Mouse (Mus musculus) stomach, embryonic 15.5 days (tissue): ENCODE data around the gene Itga11. TPM values are rescaled to one million over a fixed set of nuclear protein-coding genes. Genes with fewer than 3 reads are reported as not detected.

Source experiments
- ATAC-seq: fragments of 200-750 bp; cut with Nextera tagmentation; 2 replicates; pipeline ENCODE4 v1.8.0; 2017; ENCODE audit warnings: low read depth, moderate number of reproducible peaks, moderate TSS enrichment; ENCODE audit not compliant: insufficient read depth, low FRiP score
- H3K27ac ChIP-seq: fragments of 300-500 bp; sonication (generic); 2 replicates; pipeline ENCODE4 v1.5.1; 2015; ENCODE audit warnings: mild to moderate bottlenecking, inconsistent platforms
- H3K27me3 ChIP-seq: fragments of 300-500 bp; sonication (generic); replicated peaks from 2 replicates; pipeline ENCODE4 v1.6.1; 2015; ENCODE audit warnings: inconsistent platforms
- H3K36me3 ChIP-seq: fragments of 300-500 bp; sonication (generic); 2 replicates; pipeline ENCODE4 v1.6.1; 2015; ENCODE audit warnings: inconsistent platforms
- H3K4me1 ChIP-seq: fragments of 300-500 bp; sonication (generic); 2 replicates; pipeline ENCODE4 v1.6.1; 2015; ENCODE audit warnings: inconsistent platforms
- H3K4me2 ChIP-seq: fragments of 300-500 bp; sonication (generic); 2 replicates; pipeline ENCODE4 v1.6.1; 2015; ENCODE audit warnings: mild to moderate bottlenecking, inconsistent platforms
- H3K4me3 ChIP-seq: fragments of 300-500 bp; sonication (generic); replicated peaks from 2 replicates; pipeline ENCODE4 v1.5.1; 2015; ENCODE audit warnings: inconsistent platforms
- H3K9ac ChIP-seq: fragments of 300-500 bp; sonication (generic); 2 replicates; pipeline ENCODE4 v1.6.1; 2015; ENCODE audit warnings: inconsistent platforms
- H3K9me3 ChIP-seq: fragments of 300-500 bp; sonication (generic); 2 replicates; pipeline ENCODE4 v1.6.1; 2016; ENCODE audit warnings: inconsistent platforms
- WGBS: fragments of 180-500 bp; shearing (Covaris S2); methylation state at CpG from one replicate; pipeline ENCODE4 v1.1.7; 2015; 5-methylcytosine and 5-hydroxymethylcytosine counted together
- polyA plus RNA-seq: library from polyadenylated mRNA; unstranded; fragments of >200 nt; fragmentation: Nextera tagmentation; extraction: Ambion mirVana; gene quantifications from 2 replicates; pipeline ENCODE4 v1.2.1, GENCODE M21; 2015

Itga11 gene
- 1.4 and 2.2 TPM in 2 replicates for polyA plus RNA-seq

DNA sequence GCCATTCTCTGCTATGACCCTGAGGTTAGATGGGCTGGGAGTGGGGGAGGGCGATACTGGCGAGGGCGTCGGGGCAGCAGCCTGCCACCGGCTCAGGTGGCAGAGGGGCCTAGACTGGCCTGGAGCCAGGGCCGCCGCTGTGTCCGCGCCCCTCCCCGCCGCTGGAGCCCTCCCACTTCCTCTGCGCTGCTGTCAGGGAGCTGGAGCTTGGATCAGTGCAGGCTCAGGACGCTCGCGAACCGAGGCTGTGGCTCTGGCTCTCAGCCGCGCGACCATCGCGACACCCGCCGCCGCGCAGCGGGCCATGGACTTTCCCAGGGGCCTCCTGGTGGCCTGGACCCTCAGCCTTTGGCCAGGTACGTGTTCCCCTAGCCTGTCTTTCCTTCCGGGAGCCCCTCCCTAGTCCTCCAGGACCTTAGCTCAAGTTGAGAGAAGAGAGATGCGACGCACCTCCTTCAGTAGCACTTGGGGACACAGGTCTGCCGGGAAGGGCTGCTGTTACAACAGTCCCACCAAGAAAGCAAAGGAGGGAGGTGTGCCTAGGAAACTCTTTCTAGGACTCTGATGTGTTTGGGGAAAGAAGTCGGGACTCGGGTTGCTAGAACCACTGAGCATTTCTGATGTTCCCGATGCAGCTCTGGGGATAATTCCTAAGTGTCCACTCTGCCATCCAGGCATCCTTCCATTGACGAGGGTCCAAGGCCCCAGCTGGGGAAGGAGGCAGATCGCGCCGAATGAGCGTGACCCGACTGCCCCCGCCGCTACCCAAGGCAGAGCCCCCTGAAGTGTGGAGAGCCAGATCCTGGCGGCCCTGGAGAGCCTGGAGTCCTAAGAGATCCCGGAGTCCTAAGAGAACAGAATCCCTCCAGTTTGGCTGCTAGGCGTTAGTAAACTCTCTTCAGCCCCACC, at the start of gene Itga11:
Gene Itga11, plus strand, starts transcription at position 186 of the 909 bp plus-strand sequence.
- ATAC-seq, result no peak
- H3K27me3 ChIP-seq, result peaks cover 30% of the 10 kb centered on the region
- WGBS, result 1% methylated on average over 45 of the region's 45 CpGs

DNA sequence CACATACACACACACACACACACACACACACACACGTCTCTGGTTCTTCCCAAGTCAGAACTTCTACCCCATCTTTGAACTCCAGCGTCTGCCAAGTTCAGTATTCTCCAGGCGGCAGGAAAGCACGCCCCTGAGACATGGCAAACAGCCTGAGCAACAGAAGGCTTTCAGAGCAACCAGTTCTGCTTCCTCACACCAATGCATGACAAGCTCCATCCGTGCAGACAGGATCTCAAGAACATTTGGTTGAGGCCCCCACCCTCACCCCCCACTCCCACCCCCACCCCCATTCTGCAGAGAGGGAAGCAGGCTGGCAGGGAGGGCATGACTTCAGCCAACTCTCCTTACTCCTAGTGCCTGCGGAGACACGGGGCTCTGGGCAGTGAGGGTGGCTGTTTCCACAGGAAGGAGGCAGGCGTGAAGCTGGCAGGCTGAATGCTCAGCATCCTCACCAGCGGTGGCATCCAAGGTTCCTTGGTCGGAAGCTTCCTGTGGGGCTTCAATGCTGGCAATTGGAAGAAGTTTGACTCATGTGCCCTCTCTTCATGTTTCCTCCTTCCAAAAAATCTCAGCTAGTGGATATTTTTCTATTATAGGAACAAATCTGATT, 46.9 kb upstream of the Itga11 start:
- Histone ChIP-seq H3K4me1 (no peaks in the 10 kb centered on the region), H3K27ac (no peak overlapping the region), H3K4me3 (no peak overlapping the region), H3K27me3 (no peaks in the 10 kb centered on the region), H3K36me3 (no peaks in the 10 kb centered on the region), H3K9me3 (no peaks in the 10 kb centered on the region), H3K4me2 (no peak overlapping the region), H3K9ac (no peak overlapping the region)
- WGBS, result 78% methylated on average over 10 of the region's 10 CpGs
- ATAC-seq, result no peak

More for the DNA sequence above, at the start of gene Itga11:
- Histone ChIP-seq H3K4me2 (peak within 1 kb of the TSS; percentile 95), H3K36me3 (no peaks in the 10 kb centered on the region), H3K27ac (no peak within 1 kb of the TSS), H3K9ac (no peak within 1 kb of the TSS; the same call in 1 of the 2 replicates), H3K9me3 (no peaks in the 10 kb centered on the region), H3K4me3 (peak within 1 kb of the TSS; percentile 46), H3K4me1 (peaks cover 16% of the 10 kb centered on the region)

DNA sequence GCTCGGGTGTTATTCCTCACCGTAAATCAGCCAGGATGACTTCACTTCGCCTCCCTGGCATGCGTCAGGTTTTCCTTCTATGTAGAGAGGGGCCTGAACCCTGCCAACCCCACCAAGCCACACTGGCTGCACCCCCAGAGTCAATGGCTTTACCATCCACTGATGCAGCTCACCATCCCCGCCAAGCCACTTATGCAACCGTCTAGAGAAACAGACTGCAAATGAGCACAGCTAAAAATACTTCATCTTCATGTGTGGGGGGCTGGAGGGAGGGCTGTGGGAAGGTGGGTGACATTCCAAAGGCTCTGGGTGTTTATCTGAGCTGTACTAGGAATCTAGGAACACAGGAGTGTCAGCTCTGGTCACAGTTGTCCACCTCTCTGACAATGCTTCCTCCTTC, 45.2 kb upstream of the Itga11 start:
- no peaks in the 10 kb centered on the region for H3K36me3 ChIP-seq
- H3K27ac ChIP-seq, result no peak overlapping the region
- no peak overlapping the region for H3K4me3 ChIP-seq
- no peaks in the 10 kb centered on the region for H3K4me1 ChIP-seq
- H3K9me3 ChIP-seq, result no peaks in the 10 kb centered on the region
- no peak overlapping the region for H3K9ac ChIP-seq
- no peak for ATAC-seq
- no peak overlapping the region for H3K4me2 ChIP-seq
- no peaks in the 10 kb centered on the region for H3K27me3 ChIP-seq
- WGBS, result 53% methylated on average over 6 of the region's 6 CpGs

DNA sequence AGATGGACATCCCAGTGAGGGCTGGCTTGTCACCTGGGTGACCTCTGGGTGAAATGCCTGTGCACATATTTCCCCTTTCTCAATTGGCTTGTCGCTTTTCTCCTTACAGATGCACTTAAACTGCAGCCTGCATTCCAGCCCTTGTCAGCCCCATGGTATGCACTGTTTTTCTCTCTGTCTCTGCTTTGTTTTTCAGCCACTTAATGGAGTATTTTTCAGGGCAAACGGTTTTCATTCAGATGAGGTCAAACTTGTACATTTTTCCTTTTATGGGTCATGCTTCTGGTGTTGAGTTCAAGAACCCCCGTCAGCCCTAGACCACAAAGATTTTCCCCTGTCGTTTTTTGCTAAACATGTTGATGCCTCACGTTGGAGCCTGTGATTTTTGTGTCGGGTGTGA, 39.6 kb upstream of the Itga11 start:
- H3K4me1 ChIP-seq, result no peaks in the 10 kb centered on the region
- H3K36me3 ChIP-seq, result no peaks in the 10 kb centered on the region
- no peaks in the 10 kb centered on the region for H3K9me3 ChIP-seq
- no peak overlapping the region for H3K4me2 ChIP-seq
- H3K4me3 ChIP-seq, result no peak overlapping the region
- no peak overlapping the region for H3K27ac ChIP-seq
- no peaks in the 10 kb centered on the region for H3K27me3 ChIP-seq
- ATAC-seq, result no peak
- no peak overlapping the region for H3K9ac ChIP-seq
- WGBS, result 36% methylated on average over 6 of the region's 6 CpGs

DNA sequence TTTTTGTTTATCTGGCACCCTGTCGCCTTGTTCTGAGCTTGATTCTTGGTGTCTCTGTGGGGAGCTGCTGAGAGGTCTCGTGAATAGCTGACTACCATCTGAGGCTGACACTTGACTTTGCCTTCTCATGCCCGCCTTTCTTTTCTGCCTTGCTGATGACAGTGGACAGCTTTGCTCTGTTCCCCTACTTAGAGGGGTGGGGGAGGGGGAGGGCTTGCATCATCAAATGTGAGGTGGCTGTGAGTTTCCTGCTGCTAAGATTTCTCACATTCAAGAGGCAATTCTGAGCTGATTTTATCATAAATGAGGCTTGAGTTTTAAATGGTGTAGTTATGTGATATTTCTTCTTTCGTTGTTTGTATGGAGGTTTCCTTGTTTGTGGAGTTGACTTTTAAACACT, 37.9 kb upstream of the Itga11 start:
- ATAC-seq, result no peak
- Histone ChIP-seq H3K27ac (no peak overlapping the region), H3K4me3 (no peak overlapping the region), H3K4me2 (no peak overlapping the region), H3K27me3 (no peaks in the 10 kb centered on the region), H3K9ac (no peak overlapping the region), H3K36me3 (no peaks in the 10 kb centered on the region), H3K4me1 (no peaks in the 10 kb centered on the region), H3K9me3 (no peaks in the 10 kb centered on the region)
- 65% methylated on average over 4 of the region's 4 CpGs for WGBS

DNA sequence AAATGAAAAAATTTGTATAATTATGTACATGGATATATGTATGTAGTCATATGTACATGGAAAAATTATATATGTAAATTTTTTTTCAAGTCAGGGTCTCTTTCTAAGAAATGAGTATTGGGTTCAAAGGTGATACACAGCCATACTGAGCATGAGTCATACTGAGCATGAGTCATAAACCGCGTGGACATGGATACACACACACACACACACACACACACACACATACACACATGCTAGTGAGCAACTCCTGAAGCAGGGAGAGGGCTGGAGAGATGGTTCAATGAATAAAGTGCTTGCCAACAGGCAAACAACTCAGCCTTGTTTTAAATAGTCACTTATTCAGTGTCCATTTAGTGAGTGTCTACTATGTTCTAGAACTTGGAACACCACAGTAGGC, 37.4 kb upstream of the Itga11 start:
- 82% methylated on average over 2 of the region's 2 CpGs for WGBS
- no peaks in the 10 kb centered on the region for H3K9me3 ChIP-seq
- no peaks in the 10 kb centered on the region for H3K27me3 ChIP-seq
- no peak overlapping the region for H3K4me2 ChIP-seq
- no peak overlapping the region for H3K9ac ChIP-seq
- H3K36me3 ChIP-seq, result no peaks in the 10 kb centered on the region
- H3K27ac ChIP-seq, result no peak overlapping the region
- H3K4me3 ChIP-seq, result no peak overlapping the region
- H3K4me1 ChIP-seq, result no peaks in the 10 kb centered on the region
- ATAC-seq, result no peak

DNA sequence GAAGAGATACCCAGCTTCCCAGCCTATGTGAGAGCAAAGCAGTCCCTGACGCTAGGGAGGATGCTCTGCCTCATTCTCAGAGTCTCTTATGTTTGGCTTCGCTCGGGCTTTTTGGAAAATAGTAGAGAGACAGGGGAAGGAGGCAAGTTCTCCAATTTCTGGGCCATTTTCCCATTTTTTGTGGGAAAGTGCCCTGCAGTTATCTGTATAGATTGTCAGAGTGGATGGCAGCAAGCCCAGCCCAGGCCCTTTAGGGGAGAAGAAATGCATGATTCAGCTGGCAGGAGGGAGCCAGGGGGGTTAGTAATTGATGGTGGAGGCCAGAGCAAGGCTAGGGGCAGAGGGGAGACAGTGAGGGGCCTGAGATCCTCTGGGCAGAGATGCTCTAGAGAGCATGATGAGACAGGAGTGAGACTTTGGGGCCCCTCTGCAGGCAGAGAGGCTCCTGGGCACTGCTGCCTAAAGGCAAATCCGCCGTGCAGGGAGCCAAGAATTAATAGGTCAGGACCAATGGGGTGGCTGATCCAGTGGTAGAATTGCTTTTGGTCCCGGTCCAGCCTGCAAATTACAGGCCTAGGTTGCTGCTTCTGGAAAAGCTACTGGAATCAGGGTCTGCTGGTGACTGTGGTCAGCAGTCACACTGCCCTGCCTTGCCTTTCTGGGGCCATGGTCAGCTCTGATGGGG, 31.8 kb upstream of the Itga11 start:
- WGBS, result 65% methylated on average over 6 of the region's 6 CpGs
- Histone ChIP-seq H3K4me3 (no peak overlapping the region), H3K4me2 (no peak overlapping the region), H3K9me3 (no peaks in the 10 kb centered on the region), H3K9ac (no peak overlapping the region), H3K4me1 (peaks cover 8% of the 10 kb centered on the region; the same call in 1 of the 2 replicates), H3K27ac (no peak overlapping the region), H3K36me3 (no peaks in the 10 kb centered on the region), H3K27me3 (no peaks in the 10 kb centered on the region)
- ATAC-seq, result no peak

DNA sequence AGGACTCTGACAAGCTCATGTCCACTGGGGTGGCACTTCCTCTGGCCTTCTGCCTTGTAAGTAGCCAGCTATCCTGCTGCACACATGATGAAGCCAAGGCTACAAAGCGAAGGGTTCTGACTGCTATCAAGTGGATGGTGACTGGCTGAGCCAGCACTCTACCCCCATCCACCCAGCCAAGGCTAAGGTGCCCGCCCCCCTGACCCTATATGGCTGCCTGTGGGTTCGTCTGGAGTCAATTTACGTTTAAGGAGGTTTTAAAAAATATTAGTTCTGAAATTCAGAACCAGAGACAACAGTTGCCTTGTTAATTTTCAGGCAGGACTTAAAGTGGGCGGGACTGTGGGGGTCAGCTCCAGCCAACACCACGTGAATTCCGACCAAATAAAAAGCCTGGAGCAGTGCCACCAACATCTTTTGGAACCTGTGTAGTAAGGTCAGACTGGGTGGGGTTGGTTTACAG, 30.9 kb upstream of the Itga11 start:
- Histone ChIP-seq H3K36me3 (no peaks in the 10 kb centered on the region), H3K4me1 (peaks cover 8% of the 10 kb centered on the region; the same call in 1 of the 2 replicates), H3K4me2 (no peak overlapping the region), H3K9ac (no peak overlapping the region), H3K27ac (no peak overlapping the region), H3K4me3 (no peak overlapping the region), H3K27me3 (no peaks in the 10 kb centered on the region), H3K9me3 (no peaks in the 10 kb centered on the region)
- 54% methylated on average over 7 of the region's 7 CpGs for whole genome bisulfite sequencing
- no peak for ATAC-seq

DNA sequence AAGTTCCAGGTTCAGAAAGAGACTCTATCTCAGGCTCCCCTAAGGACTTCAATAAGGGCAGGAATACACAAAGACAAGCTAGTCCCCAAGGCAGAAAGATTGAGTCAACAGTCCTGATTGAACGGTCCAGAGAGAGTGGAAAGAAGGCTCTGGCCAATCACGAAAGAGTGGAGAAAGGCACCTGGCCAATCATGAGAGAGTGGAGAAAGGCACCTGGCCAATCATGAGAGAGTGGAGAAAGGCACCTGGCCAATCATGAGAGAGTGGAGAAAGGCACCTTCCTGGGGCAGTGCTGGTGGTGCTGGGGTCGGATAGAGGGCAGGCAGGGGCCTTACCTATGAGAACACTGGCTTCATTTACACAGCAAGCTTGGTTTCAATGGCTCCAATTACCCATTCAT, 28.2 kb upstream of the Itga11 start:
- Histone ChIP-seq H3K27ac (no peak overlapping the region), H3K4me3 (no peak overlapping the region), H3K4me2 (no peak overlapping the region), H3K27me3 (no peaks in the 10 kb centered on the region), H3K9me3 (no peaks in the 10 kb centered on the region), H3K4me1 (peaks cover 8% of the 10 kb centered on the region; the same call in 1 of the 2 replicates), H3K9ac (no peak overlapping the region), H3K36me3 (no peaks in the 10 kb centered on the region)
- ATAC-seq, result no peak
- 81% methylated on average over 3 of the region's 3 CpGs for WGBS

DNA sequence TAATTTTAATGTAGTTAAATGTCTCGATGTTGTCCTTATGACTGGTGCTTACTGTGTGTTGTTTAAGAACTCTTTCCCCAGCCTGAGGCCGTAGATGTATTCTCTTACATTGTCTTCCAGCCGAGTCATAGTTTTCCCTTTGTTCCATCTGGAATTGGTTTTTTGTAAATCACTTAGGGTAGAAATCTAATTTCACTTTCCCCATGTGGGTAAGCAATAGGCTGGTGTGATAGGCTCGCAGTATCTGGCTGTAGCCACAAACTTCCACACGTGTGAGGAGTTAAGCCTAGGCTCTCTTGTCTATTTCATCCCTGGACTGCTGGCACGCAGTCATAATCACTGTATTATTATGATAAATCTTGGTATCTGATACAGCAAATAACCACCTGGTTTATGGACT, 26.9 kb upstream of the Itga11 start:
- WGBS, result 84% methylated on average over 6 of the region's 6 CpGs
- no peak overlapping the region for H3K27ac ChIP-seq
- peaks cover 7% of the 10 kb centered on the region; the same call in 1 of the 2 replicates for H3K4me1 ChIP-seq
- no peak overlapping the region for H3K9ac ChIP-seq
- H3K27me3 ChIP-seq, result no peaks in the 10 kb centered on the region
- H3K36me3 ChIP-seq, result no peaks in the 10 kb centered on the region
- ATAC-seq, result no peak
- no peak overlapping the region for H3K4me2 ChIP-seq
- H3K9me3 ChIP-seq, result no peaks in the 10 kb centered on the region
- no peak overlapping the region for H3K4me3 ChIP-seq

DNA sequence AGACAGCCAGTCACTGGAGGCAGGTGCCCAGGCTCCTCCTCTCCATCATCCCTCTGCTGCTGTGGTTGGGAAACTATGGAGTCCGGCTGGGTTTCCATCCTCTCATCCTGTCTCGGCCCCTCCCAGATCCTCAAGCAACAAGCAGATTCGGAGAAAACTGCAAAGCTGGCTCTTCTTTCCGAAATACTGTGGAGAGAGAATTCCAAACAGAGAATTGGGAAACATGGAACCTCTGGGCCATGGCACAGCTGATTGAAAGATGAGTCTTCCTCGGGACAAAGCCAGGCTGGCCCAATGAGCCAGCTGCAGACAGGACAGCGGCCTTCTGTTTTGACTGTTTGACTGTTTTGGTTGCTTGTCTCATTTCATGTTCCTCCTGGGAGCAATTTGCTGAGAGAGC, 23.3 kb upstream of the Itga11 start:
- H3K27me3 ChIP-seq, result no peaks in the 10 kb centered on the region
- no peak overlapping the region for H3K4me3 ChIP-seq
- H3K27ac ChIP-seq, result no peak overlapping the region
- no peak for ATAC-seq
- H3K4me1 ChIP-seq, result no peaks in the 10 kb centered on the region
- H3K9me3 ChIP-seq, result no peaks in the 10 kb centered on the region
- H3K9ac ChIP-seq, result no peak overlapping the region
- H3K36me3 ChIP-seq, result no peaks in the 10 kb centered on the region
- H3K4me2 ChIP-seq, result no peak overlapping the region
- WGBS, result 48% methylated on average over 6 of the region's 6 CpGs

DNA sequence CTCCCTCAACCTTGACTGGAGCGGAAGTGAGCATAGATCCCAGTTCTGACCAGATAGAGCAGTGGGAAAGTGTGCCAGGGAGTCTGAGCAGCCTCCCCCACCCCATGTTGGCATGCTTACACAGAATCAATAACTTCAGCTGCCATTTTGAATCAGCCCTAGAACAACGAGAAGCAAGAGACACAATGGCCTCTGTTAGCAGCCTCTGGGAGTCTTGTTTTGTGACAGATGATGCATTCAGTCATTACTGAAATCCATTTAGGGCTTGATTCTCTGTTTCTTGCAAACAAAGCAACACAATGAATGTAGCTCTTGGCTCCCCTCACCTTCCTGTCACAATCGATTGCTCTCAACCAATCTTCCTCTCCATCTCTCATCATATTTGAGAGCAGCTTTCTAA, 19.6 kb upstream of the Itga11 start:
- no peak overlapping the region for H3K4me3 ChIP-seq
- no peaks in the 10 kb centered on the region for H3K9me3 ChIP-seq
- no peaks in the 10 kb centered on the region for H3K4me1 ChIP-seq
- H3K27ac ChIP-seq, result no peak overlapping the region
- no peak overlapping the region for H3K4me2 ChIP-seq
- H3K9ac ChIP-seq, result no peak overlapping the region
- H3K36me3 ChIP-seq, result no peaks in the 10 kb centered on the region
- ATAC-seq, result no peak
- no peaks in the 10 kb centered on the region for H3K27me3 ChIP-seq
- WGBS, result 79% methylated on average over 3 of the region's 3 CpGs
